Mouse (Mus musculus) c-Kit-positive CD71-positive TER-119-positive erythroid progenitor cells, embryonic 14.5 days (primary cell): Measurements from ENCODE around the gene Prex1.

Source experiments
- DNase-seq: peaks from one replicate; pipeline ENCODE4 v3.0.0-alpha.2; 2013; ENCODE audit warnings: low spot score

Gene Prex1

DNA sequence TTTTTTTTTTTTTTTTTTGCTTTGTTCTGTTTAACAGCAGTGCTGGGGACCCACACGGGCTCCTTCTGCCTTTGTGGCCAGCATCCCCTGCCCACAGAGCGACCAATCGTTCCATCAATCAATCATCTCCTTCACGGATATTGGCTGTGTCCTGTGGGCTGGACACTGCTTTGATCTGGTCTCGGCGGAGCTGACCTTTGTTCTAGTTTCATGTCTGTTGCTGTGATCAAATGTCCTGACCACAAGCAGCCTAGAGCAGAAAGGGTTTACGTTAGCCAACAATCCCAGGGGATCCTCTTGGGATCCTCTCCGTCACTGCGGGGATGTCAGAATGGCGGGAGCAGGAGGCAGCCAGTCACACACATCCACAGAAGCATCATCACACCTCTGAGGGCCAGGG lies 154.1 kb downstream of the Prex1 start:
- no peak for DNase-seq

GRCm38 (mm10) chr2:166555508-166555907 lies 158.1 kb downstream of the Prex1 start:
- peak; percentile 56 for DNase-seq

- DNase-seq, result no peak
These were observed 159.5 kb downstream of the Prex1 start for GRCm38 (mm10) chr2:166554169-166554505.

DNA sequence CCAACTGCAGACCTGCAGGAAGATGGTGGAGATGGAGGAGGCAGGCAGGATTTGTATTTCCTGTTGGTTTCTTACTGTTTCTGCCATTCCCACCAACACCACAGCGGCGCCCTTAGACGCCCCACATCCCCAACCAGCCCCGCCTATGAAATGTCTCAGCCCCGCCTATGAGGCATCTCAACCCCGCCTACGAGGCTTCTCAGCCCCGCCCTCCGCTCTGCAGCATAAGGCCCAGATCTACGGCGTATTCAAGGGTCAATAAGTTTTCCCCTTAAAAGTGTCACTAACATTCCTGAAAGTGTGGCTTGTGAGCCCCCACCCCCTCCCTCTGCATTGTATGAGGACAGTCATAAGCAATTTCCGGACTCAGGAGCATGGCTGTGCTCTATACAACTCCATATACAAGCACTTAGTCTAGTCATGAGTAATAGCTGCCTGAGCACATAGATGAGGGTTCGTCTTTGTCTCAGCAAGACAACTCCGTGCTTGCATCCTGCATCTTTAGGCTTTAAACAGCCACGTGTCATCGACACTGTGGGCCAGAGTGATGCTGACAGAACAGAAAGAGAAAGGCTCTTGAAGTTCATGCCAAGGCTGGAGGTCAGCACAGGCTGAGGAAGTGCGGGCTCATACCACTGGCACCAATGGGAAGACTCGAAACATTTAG lies 160.0 kb downstream of the Prex1 start:
- DNase-seq, result peak; percentile 63

- DNase-seq, result no peak
These were observed 161.0 kb downstream of the Prex1 start for GRCm38 (mm10) chr2:166552657-166553056.

GRCm38 (mm10) chr2:166551831-166552498 lies 161.7 kb downstream of the Prex1 start:
- no peak for DNase-seq

DNA sequence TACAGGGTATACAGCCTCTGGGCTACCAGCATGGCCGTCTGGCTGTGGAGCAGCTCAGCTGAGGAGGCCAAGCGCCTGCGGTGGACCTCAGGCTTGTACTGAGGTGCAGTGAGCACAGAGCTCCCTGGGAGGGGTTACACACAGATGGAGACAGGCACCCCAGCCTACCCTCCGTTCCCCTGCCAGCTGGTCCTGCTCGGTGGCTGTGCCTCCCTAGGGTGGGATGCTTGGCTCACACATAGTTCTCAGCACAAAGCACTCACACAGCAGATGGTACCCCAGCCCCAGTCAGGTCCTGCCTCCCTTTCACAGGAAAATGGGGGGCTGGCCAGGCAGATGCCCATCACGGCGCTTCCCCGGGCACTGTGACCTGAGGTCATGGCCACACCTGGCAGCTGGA lies 163.8 kb downstream of the Prex1 start:
- DNase-seq, result no peak

GRCm38 (mm10) chr2:166549069-166549468 lies 164.6 kb downstream of the Prex1 start:
- no peak for DNase-seq

- no peak for DNase-seq
These were observed 168.1 kb downstream of the Prex1 start for GRCm38 (mm10) chr2:166545580-166545979.

DNA sequence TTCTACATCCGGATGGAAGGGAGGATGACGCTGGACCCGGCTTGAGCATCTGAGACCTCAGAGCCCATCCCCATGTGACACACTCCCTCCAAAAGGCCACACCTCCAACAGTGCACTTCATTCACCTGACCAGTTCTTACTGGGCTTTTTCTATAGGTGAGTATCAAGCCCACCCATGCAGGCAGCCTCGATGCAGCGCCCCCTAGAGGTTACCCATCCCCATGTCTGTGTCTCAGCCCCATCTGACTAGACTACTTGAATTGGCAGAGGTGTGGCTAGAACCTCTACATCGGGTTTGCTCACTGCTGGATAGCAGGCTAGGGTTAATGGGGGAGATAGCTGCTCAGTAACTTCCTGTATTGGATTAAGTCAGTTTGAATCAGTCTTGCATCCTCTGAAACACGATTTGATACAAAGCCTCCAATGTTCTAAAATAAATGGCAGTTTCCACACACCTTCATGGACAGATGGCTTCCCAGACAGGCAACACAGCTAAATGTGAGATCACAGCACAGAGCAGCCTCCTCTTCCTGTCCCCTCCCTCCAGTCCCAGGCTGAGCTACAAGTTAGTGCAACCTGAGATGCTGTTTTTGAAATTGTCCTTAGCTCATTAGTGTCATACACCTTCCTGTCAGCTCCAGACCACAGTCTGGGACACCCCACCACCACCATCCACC lies 168.9 kb downstream of the Prex1 start:
- DNase-seq, result no peak

DNA sequence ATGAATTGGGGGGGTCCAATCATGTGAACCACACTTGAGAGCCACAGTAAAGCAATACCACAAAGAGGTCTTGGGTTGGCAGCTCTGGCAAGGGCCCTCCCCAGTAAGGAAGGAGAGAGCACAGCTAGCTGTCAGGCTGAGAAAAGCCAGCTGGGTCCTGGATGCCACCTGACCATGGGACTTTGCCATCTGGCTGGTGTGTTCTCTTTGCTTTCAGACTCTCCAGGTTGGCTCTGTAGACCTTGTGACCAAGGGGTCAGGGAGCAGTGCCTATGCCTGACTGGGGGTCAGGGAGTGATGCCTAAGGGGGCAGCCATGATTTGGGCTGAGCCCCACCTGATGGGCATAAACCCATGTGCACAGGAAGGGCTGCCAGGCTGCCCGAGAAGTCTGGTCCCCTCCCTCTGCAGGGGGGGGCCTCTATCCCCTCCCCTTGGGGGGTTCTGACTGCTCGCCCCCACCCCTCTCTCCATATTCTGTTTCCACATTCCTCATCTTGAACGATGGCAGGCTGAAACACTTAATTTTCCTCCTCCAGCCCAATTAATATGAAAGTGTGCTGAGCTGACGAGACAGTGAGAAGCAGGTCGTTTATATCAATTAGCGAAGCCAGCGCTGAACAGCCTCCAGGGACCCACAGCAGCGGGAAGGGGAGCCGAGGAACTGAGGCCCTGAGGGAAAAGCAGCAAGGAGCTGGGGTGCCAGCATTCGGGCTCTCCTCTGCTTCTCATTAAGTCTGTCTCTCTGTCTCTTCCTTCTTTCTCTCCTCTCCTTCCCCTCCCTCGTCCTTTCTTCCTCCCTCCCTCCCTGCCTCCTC lies 172.3 kb downstream of the Prex1 start:
- DNase-seq, result no peak

GRCm38 (mm10) chr2:166540216-166540615 lies 173.4 kb downstream of the Prex1 start:
- no peak for DNase-seq

DNA sequence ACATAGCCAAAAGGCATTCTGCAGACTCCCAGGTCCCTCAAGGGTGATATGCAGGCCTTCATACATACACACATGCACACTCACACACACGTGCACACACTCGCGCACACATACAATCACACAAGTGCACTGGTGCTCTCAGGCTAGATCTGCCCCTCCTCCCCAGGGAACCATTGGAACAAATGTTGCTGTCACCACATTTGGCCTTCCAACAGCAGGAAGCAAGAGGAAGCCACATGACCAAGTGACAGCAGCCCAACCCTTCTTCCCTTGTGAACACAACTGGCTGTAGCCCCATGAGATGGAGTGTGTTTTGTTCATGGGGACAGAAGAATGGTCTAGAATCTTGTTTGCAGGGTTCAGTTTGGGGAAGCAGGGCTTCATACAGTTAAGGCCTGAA lies 176.7 kb downstream of the Prex1 start:
- no peak for DNase-seq

- DNase-seq, result no peak
These were observed 178.1 kb downstream of the Prex1 start for GRCm38 (mm10) chr2:166535519-166535918.

DNA sequence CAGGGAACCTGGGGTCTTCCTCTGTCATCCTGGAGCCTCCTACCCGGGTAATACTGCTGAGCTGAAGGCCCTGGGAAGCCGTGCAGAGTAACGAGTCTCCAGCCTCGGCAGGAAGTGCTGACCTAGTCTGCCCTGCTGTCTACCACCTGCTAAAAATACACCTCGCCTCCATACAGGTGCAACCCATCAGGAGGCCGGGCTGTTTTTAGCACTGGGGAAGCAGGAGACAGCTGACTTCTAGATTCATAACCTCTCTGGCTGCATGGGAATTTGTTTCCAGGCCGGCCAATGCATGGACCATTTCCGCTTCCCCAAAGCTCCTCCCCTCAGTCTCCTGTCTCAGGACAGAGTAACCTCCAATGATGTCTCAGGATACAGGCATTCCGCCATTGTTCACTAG lies 187.4 kb downstream of the Prex1 start:
- no peak for DNase-seq

- DNase-seq, result no peak
These were observed 190.3 kb downstream of the Prex1 start for GRCm38 (mm10) chr2:166523156-166523890.

GRCm38 (mm10) chr2:166522612-166523120 lies 191.0 kb downstream of the Prex1 start:
- no peak for DNase-seq

DNA sequence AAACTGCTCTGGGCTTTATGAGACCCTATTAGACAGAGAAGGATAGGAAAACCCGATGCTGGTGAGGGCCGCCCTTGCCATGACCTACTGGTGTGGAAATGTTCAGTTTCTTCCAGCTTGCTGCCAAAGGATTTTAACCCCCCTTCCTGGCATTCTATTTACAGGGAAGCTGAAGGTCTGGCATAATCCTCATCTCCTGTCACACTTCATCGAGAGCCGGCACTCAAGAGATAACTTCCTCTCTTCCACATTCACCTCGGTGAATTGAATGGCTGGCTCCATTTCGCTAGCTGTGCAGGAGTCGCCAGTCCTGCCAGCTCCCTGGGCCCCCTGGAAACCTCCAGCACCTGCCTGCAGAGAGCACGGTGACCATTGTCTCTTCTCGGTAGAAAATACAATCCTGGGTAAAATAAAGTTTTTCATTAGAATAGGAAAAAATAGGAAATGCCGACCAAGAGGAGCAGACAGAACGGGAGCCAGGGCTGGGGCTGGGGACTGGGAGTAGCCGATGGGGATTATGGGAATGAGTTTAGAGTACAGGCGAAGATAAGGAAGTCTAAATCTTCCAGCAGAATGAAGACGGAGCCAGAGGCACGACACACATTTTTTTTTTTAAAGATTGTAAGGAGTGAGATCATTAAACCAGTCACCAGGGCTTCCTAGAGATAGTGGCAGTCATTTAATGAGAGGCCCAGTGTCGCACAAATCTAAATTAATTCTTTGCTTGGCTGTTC lies 191.6 kb downstream of the Prex1 start:
- no peak for DNase-seq

- no peak for DNase-seq
These were observed 192.2 kb downstream of the Prex1 start for GRCm38 (mm10) chr2:166521461-166521860.

DNA sequence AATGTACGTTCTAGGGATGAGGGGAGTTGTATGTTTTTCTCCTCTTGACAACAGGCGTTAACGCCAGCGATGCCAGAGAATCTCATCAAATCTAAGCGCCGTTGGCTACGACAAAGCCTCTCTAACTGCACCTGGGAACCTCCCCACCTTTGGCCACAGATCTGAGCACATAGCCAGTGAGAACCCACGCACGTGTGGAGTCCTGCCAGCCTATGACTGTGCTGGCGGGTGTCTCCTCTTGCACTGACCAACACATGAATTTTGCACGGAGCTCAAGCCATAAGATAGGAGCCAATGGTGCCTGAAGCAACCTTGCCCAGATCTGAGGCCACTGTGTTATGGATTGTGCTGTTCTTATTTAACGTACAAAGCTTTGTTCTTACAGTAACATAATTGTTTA lies 193.1 kb downstream of the Prex1 start:
- DNase-seq, result no peak
